Mouse (Mus musculus) urinary bladder, postnatal 10 days (tissue): ENCODE measurements around the gene Eda.

ENCODE experiments used
- DNase-seq: peaks from one replicate; pipeline ENCODE4 v3.0.0; 2022; ENCODE audit warnings: low spot score

Gene Eda

GRCm38 (mm10) chrX:99975250-99975984, at the start of gene Eda:
Gene Eda (plus strand): TSS chrX:99975606.
- peak; percentile 36 for DNase-seq

- no peak for DNase-seq
Observed at GRCm38 (mm10) chrX:99961002-99961401, 14.4 kb upstream of the Eda start.

- DNase-seq = no peak
Observed at GRCm38 (mm10) chrX:99970111-99970510, 5.3 kb upstream of the Eda start.

GRCm38 (mm10) chrX:99974381-99974780, 1.0 kb upstream of the Eda start:
- DNase-seq = no peak

GRCm38 (mm10) chrX:99974803-99975202, 603 bp upstream of the Eda start:
- DNase-seq = no peak

- no peak for DNase-seq
Observed at GRCm38 (mm10) chrX:99975985-99976924, 849 bp downstream of the Eda start.

- no peak for DNase-seq
Observed at GRCm38 (mm10) chrX:99978354-99978753, 2.9 kb downstream of the Eda start.

GRCm38 (mm10) chrX:99993434-99993833, 18.0 kb downstream of the Eda start:
- DNase-seq = no peak

- DNase-seq = no peak
Observed at GRCm38 (mm10) chrX:99999342-99999741, 23.9 kb downstream of the Eda start.

- no peak for DNase-seq
Observed at GRCm38 (mm10) chrX:100118362-100118761, 143.0 kb downstream of the Eda start.

- DNase-seq = no peak
Observed at GRCm38 (mm10) chrX:100195286-100195685, 219.9 kb downstream of the Eda start.

- DNase-seq = no peak
Observed at GRCm38 (mm10) chrX:100313652-100314051, 338.2 kb downstream of the Eda start.

GRCm38 (mm10) chrX:100314172-100314902, 338.9 kb downstream of the Eda start:
- DNase-seq = no peak

- DNase-seq = no peak
Observed at GRCm38 (mm10) chrX:100340687-100341086, 365.3 kb downstream of the Eda start.

- no peak for DNase-seq
Observed at GRCm38 (mm10) chrX:100344433-100344832, 369.0 kb downstream of the Eda start.

- DNase-seq = no peak
Observed at GRCm38 (mm10) chrX:100356974-100357373, 381.6 kb downstream of the Eda start.

- no peak for DNase-seq
Observed at GRCm38 (mm10) chrX:100389887-100390286, 414.5 kb downstream of the Eda start.

- no peak for DNase-seq
Observed at GRCm38 (mm10) chrX:100392304-100392703, 416.9 kb downstream of the Eda start.

- no peak for DNase-seq
Observed at GRCm38 (mm10) chrX:100394223-100394861, 418.9 kb downstream of the Eda start.

- DNase-seq = no peak
Observed at GRCm38 (mm10) chrX:100395026-100395425, 419.6 kb downstream of the Eda start.

- DNase-seq = no peak
Observed at GRCm38 (mm10) chrX:100400900-100401299, 425.5 kb downstream of the Eda start.

- no peak for DNase-seq
Observed at GRCm38 (mm10) chrX:100401657-100402056, 426.3 kb downstream of the Eda start.
